Mouse (Mus musculus) forebrain, embryonic 15.5 days (tissue): ENCODE data around the gene Uvrag. TPM values are rescaled to one million over a fixed set of nuclear protein-coding genes. Genes with fewer than 3 reads are reported as not detected.

ENCODE experiments used
- ATAC-seq: fragments of 200-750 bp; cut with Nextera tagmentation; replicated peaks from 2 replicates; pipeline ENCODE4 v1.8.0; 2017; ENCODE audit warnings: mild to moderate bottlenecking, moderate TSS enrichment, moderate library complexity
- H3K27ac ChIP-seq: fragments of 300-500 bp; sonication (generic); replicated peaks from 2 replicates; pipeline ENCODE4 v1.5.1; 2015; ENCODE audit warnings: mild to moderate bottlenecking, inconsistent platforms
- H3K27me3 ChIP-seq: fragments of 300-500 bp; sonication (generic); 2 replicates; pipeline ENCODE4 v1.6.1; 2015; ENCODE audit warnings: inconsistent platforms
- H3K36me3 ChIP-seq: fragments of 300-500 bp; sonication (generic); 2 replicates; pipeline ENCODE4 v1.6.1; 2015; ENCODE audit warnings: mild to moderate bottlenecking, inconsistent platforms
- H3K4me1 ChIP-seq: fragments of 300-500 bp; sonication (generic); 2 replicates; pipeline ENCODE4 v1.6.1; 2015; ENCODE audit warnings: inconsistent platforms
- H3K4me2 ChIP-seq: fragments of 300-500 bp; sonication (generic); replicated peaks from 2 replicates; pipeline ENCODE4 v1.6.1; 2015; ENCODE audit warnings: mild to moderate bottlenecking, inconsistent platforms
- H3K4me3 ChIP-seq: fragments of 300-500 bp; sonication (generic); 2 replicates; pipeline ENCODE4 v1.5.1; 2015; ENCODE audit warnings: mild to moderate bottlenecking, inconsistent platforms
- H3K9ac ChIP-seq: fragments of 300-500 bp; sonication (generic); replicated peaks from 2 replicates; pipeline ENCODE4 v1.6.1; 2015; ENCODE audit warnings: mild to moderate bottlenecking, inconsistent platforms
- H3K9me3 ChIP-seq: fragments of 300-500 bp; sonication (generic); 2 replicates; pipeline ENCODE4 v1.6.1; 2016; ENCODE audit warnings: inconsistent platforms
- WGBS: fragments of 180-500 bp; shearing (Covaris S2); methylation state at CpG from one replicate; pipeline ENCODE4 v1.1.7; 2015; ENCODE audit warnings: mixed read lengths; 5-methylcytosine and 5-hydroxymethylcytosine counted together
- polyA plus RNA-seq: library from polyadenylated mRNA; unstranded; fragments of >200 nt; fragmentation: Nextera tagmentation; extraction: Ambion mirVana; gene quantifications from 2 replicates; pipeline ENCODE4 v1.2.1, GENCODE M21; 2015

The Uvrag gene
- polyA plus RNA-seq, 1 experiment from 2014 or later = 17.2 TPM

DNA sequence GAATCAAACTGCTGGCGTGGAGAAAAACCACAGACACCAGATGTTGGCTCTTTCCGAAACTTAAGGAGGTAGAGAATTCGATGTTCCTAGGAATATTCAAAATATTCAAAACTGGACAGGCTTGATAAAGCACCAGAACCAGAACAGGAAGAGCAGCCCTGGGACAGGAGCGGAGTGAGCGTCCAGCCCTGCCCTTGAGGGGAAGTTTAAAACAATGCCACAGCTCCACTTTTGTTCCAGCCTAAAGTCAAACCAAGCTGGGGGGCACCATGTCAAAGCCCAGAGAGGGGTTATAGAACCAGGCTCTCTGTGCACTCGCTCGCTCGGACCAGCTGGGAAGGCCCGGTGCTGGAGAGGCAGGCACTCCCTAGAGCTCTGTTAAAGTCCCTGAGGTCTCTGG lies 8.3 kb downstream of the Uvrag start:
- H3K4me1 ChIP-seq = no peaks in the 10 kb centered on the region
- 92% methylated on average over 9 of the region's 9 CpGs for WGBS
- ATAC-seq = no peak

DNA sequence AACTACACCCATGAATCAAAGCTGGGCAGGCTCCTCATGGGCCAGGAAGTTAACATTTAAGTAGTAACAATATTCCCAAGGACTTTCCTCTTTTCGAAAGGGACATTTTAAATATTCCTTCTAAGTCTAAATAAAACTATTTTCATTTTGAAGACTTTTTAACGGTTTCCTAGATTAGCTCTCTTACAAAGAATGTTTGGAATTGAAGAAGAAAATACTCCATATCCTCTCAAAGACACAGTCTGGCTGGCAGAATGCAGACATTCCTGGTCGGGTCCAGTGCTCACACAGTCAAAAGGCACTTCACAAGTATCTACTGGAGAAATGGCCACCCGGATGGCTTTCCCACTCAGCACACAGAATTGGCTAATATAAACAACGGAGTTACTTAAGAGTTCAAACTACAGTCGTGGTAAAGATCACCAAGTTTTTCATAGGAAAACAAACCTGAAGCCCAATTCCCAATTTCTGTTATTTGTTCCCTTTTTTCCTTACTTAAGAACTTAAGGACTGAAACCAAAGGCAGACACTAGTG lies 9.1 kb downstream of the Uvrag start:
- no peak overlapping the region for H3K4me3 ChIP-seq
- no peak overlapping the region for H3K27ac ChIP-seq
- no peaks in the 10 kb centered on the region for H3K4me1 ChIP-seq
- no peaks in the 10 kb centered on the region for H3K36me3 ChIP-seq
- no peaks in the 10 kb centered on the region for H3K9me3 ChIP-seq
- ATAC-seq = no peak
- 81% methylated on average over 6 of the region's 6 CpGs for WGBS
- no peaks in the 10 kb centered on the region for H3K27me3 ChIP-seq
- H3K9ac ChIP-seq = no peak overlapping the region
- no peak overlapping the region for H3K4me2 ChIP-seq

More for the DNA sequence above, 8.3 kb downstream of the Uvrag start:
- Histone ChIP-seq H3K36me3 (no peaks in the 10 kb centered on the region), H3K27me3 (no peaks in the 10 kb centered on the region), H3K9me3 (no peaks in the 10 kb centered on the region), H3K9ac (no peak overlapping the region), H3K4me3 (no peak overlapping the region), H3K27ac (no peak overlapping the region), H3K4me2 (no peak overlapping the region)

DNA sequence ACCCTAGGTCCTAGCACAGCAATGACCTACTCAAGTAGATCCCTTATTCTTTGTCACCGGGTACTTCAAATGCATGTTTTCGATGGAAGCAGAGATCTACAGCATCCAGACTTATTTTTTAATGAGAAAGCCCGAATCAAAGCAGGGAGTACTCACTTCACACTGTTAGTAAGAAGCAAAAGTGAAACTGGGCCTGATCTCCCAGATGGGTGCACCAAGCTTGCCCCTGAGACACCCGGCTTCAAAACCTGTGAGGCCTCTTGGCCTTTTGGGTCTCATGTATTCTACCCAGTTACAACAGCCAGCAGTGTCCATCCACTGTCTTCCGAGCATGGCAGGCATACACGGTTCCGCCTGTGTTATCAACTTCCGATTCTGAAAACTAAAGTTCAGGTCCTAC lies 12.0 kb downstream of the Uvrag start:
- Histone ChIP-seq H3K27me3 (no peaks in the 10 kb centered on the region), H3K36me3 (no peaks in the 10 kb centered on the region), H3K4me2 (no peak overlapping the region), H3K27ac (no peak overlapping the region), H3K9ac (no peak overlapping the region), H3K9me3 (no peaks in the 10 kb centered on the region), H3K4me1 (0 out of 2 replicates have a peak, but pooled peaks cover 5% of the 10 kb centered on the region), H3K4me3 (no peak overlapping the region)
- ATAC-seq = no peak
- WGBS = 92% methylated on average over 8 of the region's 8 CpGs

- Histone ChIP-seq H3K4me1 (0 out of 2 replicates have a peak, but pooled peaks cover 5% of the 10 kb centered on the region), H3K9ac (no peak overlapping the region), H3K4me3 (no peak overlapping the region), H3K27me3 (no peaks in the 10 kb centered on the region), H3K4me2 (no peak overlapping the region), H3K36me3 (no peaks in the 10 kb centered on the region), H3K9me3 (no peaks in the 10 kb centered on the region), H3K27ac (no peak overlapping the region)
- 56% methylated on average over 10 of the region's 10 CpGs for WGBS
- no peak for ATAC-seq
Observed at GRCm38 (mm10) chr7:99128020-99128950, 12.7 kb downstream of the Uvrag start.

DNA sequence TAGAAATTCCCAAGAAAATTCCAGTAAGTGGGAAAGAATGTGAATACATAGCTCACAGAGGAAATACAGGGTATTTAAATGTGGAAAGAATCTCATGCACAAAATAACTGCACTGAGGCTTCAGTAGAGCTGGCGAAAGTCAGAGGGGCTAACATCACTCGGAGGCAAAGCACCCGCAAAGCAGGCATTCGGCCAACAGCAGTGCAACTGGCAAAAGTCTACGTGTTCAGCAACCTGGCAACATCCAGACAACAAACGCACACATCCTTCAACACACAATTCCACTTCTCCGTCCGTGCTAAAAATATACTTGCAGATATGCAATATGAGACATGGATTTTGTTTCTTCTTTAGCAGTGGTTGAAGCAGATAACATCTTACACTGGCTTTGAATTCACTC lies 14.9 kb downstream of the Uvrag start:
- no peak overlapping the region for H3K9ac ChIP-seq
- no peak overlapping the region for H3K27ac ChIP-seq
- no peaks in the 10 kb centered on the region for H3K36me3 ChIP-seq
- H3K4me3 ChIP-seq = no peak overlapping the region
- ATAC-seq = no peak
- no peaks in the 10 kb centered on the region for H3K9me3 ChIP-seq
- H3K4me2 ChIP-seq = no peak overlapping the region
- no peaks in the 10 kb centered on the region for H3K27me3 ChIP-seq
- H3K4me1 ChIP-seq = 0 out of 2 replicates have a peak, but pooled peaks cover 5% of the 10 kb centered on the region
- WGBS = 71% methylated on average over 8 of the region's 8 CpGs

DNA sequence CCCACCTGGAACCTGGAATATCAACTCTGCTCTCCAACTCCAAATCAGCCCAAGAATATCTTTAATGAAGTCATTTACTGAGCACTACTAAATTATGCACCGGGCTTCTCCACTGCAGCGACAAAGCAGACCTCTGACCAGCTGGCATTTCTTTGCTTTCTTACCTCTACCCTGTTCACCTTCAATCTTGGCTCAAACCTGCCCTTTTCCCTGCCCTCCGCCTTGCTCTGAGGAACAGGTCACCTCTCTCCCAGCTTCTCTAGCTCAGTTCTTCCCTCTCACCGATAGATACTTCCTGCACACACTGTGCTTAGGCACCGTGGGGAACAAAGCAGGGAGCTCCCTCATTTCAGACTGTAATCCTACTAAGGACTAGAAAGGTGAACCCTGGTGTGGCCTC lies 18.3 kb downstream of the Uvrag start:
- no peak overlapping the region for H3K9ac ChIP-seq
- no peaks in the 10 kb centered on the region for H3K9me3 ChIP-seq
- H3K4me3 ChIP-seq = no peak overlapping the region
- no peak for ATAC-seq
- H3K36me3 ChIP-seq = no peaks in the 10 kb centered on the region
- H3K4me2 ChIP-seq = no peak overlapping the region
- H3K27ac ChIP-seq = no peak overlapping the region
- 70% methylated on average over 5 of the region's 5 CpGs for WGBS
- H3K4me1 ChIP-seq = 0 out of 2 replicates have a peak, but pooled peaks cover 5% of the 10 kb centered on the region
- H3K27me3 ChIP-seq = no peaks in the 10 kb centered on the region

DNA sequence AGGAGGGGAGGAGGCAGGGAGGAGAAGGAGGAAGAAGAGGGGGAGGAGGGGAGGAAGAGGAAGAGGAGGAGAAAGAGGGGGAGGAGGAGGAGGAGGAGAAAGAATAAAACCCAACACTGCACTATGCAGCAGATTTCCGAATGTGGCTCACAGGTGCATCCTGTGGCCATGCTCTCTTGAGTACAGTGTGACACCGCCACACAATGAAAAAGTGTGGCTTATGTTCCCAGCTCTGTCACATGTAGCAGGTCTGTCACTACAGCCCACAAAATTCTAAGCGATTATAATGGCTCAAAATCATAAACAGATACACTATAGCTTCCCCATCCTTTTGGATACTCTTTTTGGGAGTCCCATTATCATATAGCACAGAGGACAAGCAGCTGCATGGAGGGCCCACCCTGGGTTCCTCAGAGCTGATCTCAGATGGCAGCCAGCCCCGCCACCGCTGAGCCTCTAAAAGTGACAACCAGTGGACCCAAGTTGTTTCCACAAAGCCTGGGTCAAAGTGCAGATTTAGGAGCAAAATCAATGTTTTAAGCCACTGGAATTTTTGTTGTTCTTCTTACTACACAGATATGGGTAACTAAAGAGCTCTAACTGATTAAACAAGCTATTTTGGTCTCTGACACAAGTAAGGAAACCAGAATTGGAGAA lies 19.9 kb downstream of the Uvrag start:
- Histone ChIP-seq H3K9ac (no peak overlapping the region), H3K4me1 (0 out of 2 replicates have a peak, but pooled peaks cover 1% of the 10 kb centered on the region), H3K27ac (no peak overlapping the region), H3K36me3 (no peaks in the 10 kb centered on the region), H3K4me3 (no peak overlapping the region), H3K27me3 (no peaks in the 10 kb centered on the region), H3K9me3 (no peaks in the 10 kb centered on the region), H3K4me2 (no peak overlapping the region)
- ATAC-seq = no peak
- WGBS = 92% methylated on average over 5 of the region's 5 CpGs

- Histone ChIP-seq H3K36me3 (no peaks in the 10 kb centered on the region), H3K27ac (no peak overlapping the region), H3K27me3 (no peaks in the 10 kb centered on the region), H3K9me3 (no peaks in the 10 kb centered on the region), H3K9ac (no peak overlapping the region), H3K4me2 (no peak overlapping the region), H3K4me3 (no peak overlapping the region), H3K4me1 (no peaks in the 10 kb centered on the region)
- WGBS = 81% methylated on average over 4 of the region's 4 CpGs
- ATAC-seq = no peak
Observed at GRCm38 (mm10) chr7:99120082-99120481, 20.9 kb downstream of the Uvrag start.

DNA sequence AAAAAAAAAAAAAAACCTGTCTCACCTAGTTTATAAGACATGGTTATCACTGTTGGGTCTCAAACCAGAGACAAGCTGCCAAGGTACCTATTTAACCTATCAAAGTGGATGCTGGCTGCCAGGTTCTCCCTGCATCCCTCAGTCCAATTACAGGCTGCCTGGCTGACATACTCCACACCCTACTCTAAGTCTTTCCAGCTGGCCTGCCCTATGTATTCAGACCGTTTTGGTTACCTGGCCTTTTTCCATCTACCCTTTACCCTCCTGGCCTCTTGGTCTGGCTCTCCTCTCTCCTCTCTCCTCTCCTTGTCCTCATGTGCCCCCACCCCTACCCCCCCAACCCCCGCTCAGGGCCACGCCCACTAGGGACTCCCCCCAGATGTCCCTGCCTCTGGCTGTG lies 24.2 kb downstream of the Uvrag start:
- Histone ChIP-seq H3K27ac (no peak overlapping the region), H3K9ac (no peak overlapping the region), H3K4me2 (no peak overlapping the region), H3K9me3 (no peaks in the 10 kb centered on the region), H3K36me3 (no peaks in the 10 kb centered on the region), H3K4me1 (no peaks in the 10 kb centered on the region), H3K4me3 (no peak overlapping the region), H3K27me3 (no peaks in the 10 kb centered on the region)
- WGBS = 77% methylated on average over 3 of the region's 3 CpGs
- no peak for ATAC-seq

GRCm38 (mm10) chr7:99114006-99114726 lies 26.8 kb downstream of the Uvrag start:
- no peak overlapping the region for H3K27ac ChIP-seq
- H3K27me3 ChIP-seq = no peaks in the 10 kb centered on the region
- no peaks in the 10 kb centered on the region for H3K9me3 ChIP-seq
- no peak for ATAC-seq
- H3K4me3 ChIP-seq = no peak overlapping the region
- no peaks in the 10 kb centered on the region for H3K4me1 ChIP-seq
- H3K9ac ChIP-seq = no peak overlapping the region
- 93% methylated on average over 16 of the region's 16 CpGs for WGBS
- H3K36me3 ChIP-seq = no peaks in the 10 kb centered on the region
- no peak overlapping the region for H3K4me2 ChIP-seq

- 57% methylated on average over 3 of the region's 3 CpGs for WGBS
Observed at GRCm38 (mm10) chr7:99107566-99107965, 33.4 kb downstream of the Uvrag start.

More at GRCm38 (mm10) chr7:99107566-99107965, 33.4 kb downstream of the Uvrag start:
- 0 out of 2 replicates have a peak, but pooled peaks have one; percentile 41 for ATAC-seq
- Histone ChIP-seq H3K27me3 (no peaks in the 10 kb centered on the region), H3K4me2 (no peak overlapping the region), H3K4me3 (no peak overlapping the region), H3K4me1 (no peaks in the 10 kb centered on the region), H3K36me3 (no peaks in the 10 kb centered on the region), H3K27ac (no peak overlapping the region), H3K9me3 (no peaks in the 10 kb centered on the region), H3K9ac (no peak overlapping the region)
